Mouse (Mus musculus): ENCODE results near the gene Rplp1. TPM values are rescaled to one million over a fixed set of nuclear protein-coding genes. Genes with fewer than 3 reads are reported as not detected.

Gene Rplp1
- 959 and 1,058 TPM in 2 replicates for polyA plus RNA-seq (2015; fragmentation: Nextera tagmentation; extraction: Ambion mirVana)

GRCm38 (mm10) chr9:61914203-61914916, at the start of gene Rplp1:
TSS of gene Rplp1 (minus strand) at chr9:61914542.

GRCm38 (mm10) chr9:61946623-61947401, 32.5 kb upstream of the Rplp1 start, which contains the start of gene Kif23:
TSS of gene Kif23 (minus strand) at chr9:61946774.

Other genes with a start within 250 kb of the Rplp1 start
- 19.8 and 22.8 TPM in 2 replicates for gene Kif23, start 32.2 kb upstream of the Rplp1 start, polyA plus RNA-seq (2015; fragmentation: Nextera tagmentation; extraction: Ambion mirVana)
- 0.14 and 0.58 TPM in 2 replicates for gene Paqr5, start 112.3 kb upstream of the Rplp1 start, polyA plus RNA-seq (2015; fragmentation: Nextera tagmentation; extraction: Ambion mirVana)
- 9.3 and 11.5 TPM in 2 replicates for gene Glce, start 208.1 kb upstream of the Rplp1 start, polyA plus RNA-seq (2015; fragmentation: Nextera tagmentation; extraction: Ambion mirVana)